Mouse (Mus musculus) intestine, postnatal 0 days (tissue): ENCODE results near the gene Adcy5. TPM values are rescaled to one million over a fixed set of nuclear protein-coding genes. Genes with fewer than 3 reads are reported as not detected.

ENCODE experiments used
- ATAC-seq: fragments of 200-750 bp; cut with Nextera tagmentation; 2 replicates; pipeline ENCODE4 v1.8.0; 2017; ENCODE audit warnings: mild to moderate bottlenecking, moderate TSS enrichment, moderate library complexity
- H3K27ac ChIP-seq: fragments of 300-500 bp; sonication (generic); 2 replicates; pipeline ENCODE4 v1.5.1; 2014; ENCODE audit warnings: mild to moderate bottlenecking, low read depth, low read length, moderate library complexity
- H3K27me3 ChIP-seq: fragments of 300-500 bp; sonication (generic); replicated peaks from 2 replicates; pipeline ENCODE4 v1.6.1; 2014; ENCODE audit warnings: low read length, mixed read lengths; ENCODE audit not compliant: control insufficient read depth, insufficient read depth
- H3K36me3 ChIP-seq: fragments of 300-500 bp; sonication (generic); 2 replicates; pipeline ENCODE4 v1.6.1; 2014; ENCODE audit warnings: mild to moderate bottlenecking, moderate library complexity; ENCODE audit not compliant: control insufficient read depth, insufficient read depth
- H3K4me1 ChIP-seq: fragments of 300-500 bp; sonication (generic); replicated peaks from 2 replicates; pipeline ENCODE4 v1.6.1; 2014; ENCODE audit warnings: antibody characterized with exemption, low read length, mixed read lengths; ENCODE audit not compliant: control insufficient read depth, insufficient read depth
- H3K4me2 ChIP-seq: fragments of 300-500 bp; sonication (generic); replicated peaks from 2 replicates; pipeline ENCODE4 v1.6.1; 2014; ENCODE audit warnings: low read depth, mild to moderate bottlenecking, moderate library complexity
- H3K4me3 ChIP-seq: fragments of 300-500 bp; sonication (generic); 2 replicates; pipeline ENCODE4 v1.5.1; 2014; ENCODE audit warnings: low read depth, low read length
- H3K9ac ChIP-seq: fragments of 300-500 bp; sonication (generic); 2 replicates; pipeline ENCODE4 v1.6.1; 2014; ENCODE audit warnings: mild to moderate bottlenecking, low read depth, low read length
- H3K9me3 ChIP-seq: fragments of 300-500 bp; sonication (generic); 2 replicates; pipeline ENCODE4 v1.6.1; 2016; ENCODE audit warnings: mixed run types; ENCODE audit not compliant: control insufficient read depth
- CTCF ChIP-seq: sonication (generic); IDR thresholded peaks from 2 replicates; pipeline ENCODE4 v1.5.1; 2016; ENCODE audit warnings: low read depth, mild to moderate bottlenecking, control low read depth, antibody characterized with exemption, moderate library complexity
- WGBS: fragments of 180-500 bp; shearing (Covaris S2); extraction: QIAGEN DNeasy Blood & Tissue Kit; methylation state at CpG from one replicate; pipeline ENCODE4 v1.1.7; 2014; 5-methylcytosine and 5-hydroxymethylcytosine counted together
- polyA plus RNA-seq: library from polyadenylated mRNA; unstranded; fragments of >200 nt; fragmentation: Nextera tagmentation; extraction: Ambion mirVana; gene quantifications from 2 replicates; pipeline ENCODE4 v1.2.1, GENCODE M21; 2015

Gene Adcy5
- polyA plus RNA-seq, 1 experiment from 2014 or later: 1.8 TPM

DNA sequence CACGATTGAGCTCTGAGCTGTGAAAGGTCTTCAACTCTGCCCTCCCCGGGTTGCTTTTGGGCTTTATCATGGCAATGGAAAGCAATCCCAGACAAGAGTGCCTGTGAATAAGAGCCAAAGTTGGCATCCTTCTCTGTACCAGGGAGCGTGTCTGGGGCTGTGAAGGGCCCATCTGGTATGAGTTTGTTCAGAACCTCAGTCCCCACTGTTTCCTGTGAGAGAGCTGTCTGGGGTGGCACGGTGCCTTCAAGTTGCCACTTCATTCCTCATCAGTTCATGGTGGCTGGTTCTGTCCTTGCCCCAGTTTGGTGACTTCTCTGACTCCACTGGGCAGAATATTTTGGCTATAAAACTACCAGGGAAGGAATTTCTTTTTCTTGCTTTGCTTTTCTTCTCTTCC is 33.4 kb downstream of the Adcy5 start:
- H3K36me3 ChIP-seq: no peaks in the 10 kb centered on the region
- no peak overlapping the region for H3K4me3 ChIP-seq
- H3K27ac ChIP-seq: no peak overlapping the region
- H3K4me2 ChIP-seq: no peak overlapping the region
- H3K9me3 ChIP-seq: no peaks in the 10 kb centered on the region
- no peak for TF ChIP-seq CTCF
- no peaks in the 10 kb centered on the region for H3K4me1 ChIP-seq
- ATAC-seq: no peak
- WGBS: 86% methylated on average over 4 of the region's 4 CpGs
- H3K27me3 ChIP-seq: no peaks in the 10 kb centered on the region
- no peak overlapping the region for H3K9ac ChIP-seq

DNA sequence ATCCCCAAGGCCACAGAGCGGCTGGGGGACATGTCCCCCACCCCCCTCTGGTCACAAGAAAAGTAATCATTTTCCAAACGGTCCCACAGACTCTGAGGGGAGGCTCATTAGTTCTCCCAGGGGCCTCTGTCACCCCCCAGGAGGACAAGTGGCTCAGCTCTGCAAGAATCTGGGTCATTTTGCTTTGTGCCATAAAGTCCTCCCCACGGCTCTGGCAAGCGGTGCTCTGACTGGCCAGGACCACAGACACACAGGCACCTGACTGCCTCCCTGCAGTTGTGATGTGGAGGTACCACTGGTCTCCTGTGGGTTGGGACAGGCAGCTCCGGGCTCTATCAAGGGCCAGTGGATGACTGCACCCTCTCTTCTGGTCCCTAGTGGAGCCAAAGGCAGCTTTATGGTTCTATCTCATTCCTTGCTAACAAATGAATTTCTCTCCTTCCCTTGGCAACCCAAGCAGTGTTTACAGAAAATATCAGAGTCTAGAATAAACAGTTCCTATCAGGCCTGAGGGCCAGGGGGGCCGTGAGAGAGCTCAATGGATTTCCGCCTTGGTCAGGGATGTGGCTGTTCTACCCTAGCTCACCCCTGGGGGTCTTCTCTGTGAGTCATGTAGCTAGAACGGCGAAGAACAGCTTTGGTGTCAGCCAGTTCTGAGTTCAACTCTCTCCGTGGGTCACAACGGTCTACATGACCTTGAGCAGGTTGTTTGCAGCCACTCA is 34.9 kb downstream of the Adcy5 start:
- WGBS: 32% methylated on average over 11 of the region's 11 CpGs
- H3K27me3 ChIP-seq: no peaks in the 10 kb centered on the region
- no peak overlapping the region for H3K27ac ChIP-seq
- H3K4me2 ChIP-seq: no peak overlapping the region
- H3K4me1 ChIP-seq: no peaks in the 10 kb centered on the region
- no peak for ATAC-seq
- TF ChIP-seq CTCF: peak; percentile 32
- H3K9ac ChIP-seq: no peak overlapping the region
- H3K36me3 ChIP-seq: no peaks in the 10 kb centered on the region
- H3K4me3 ChIP-seq: no peak overlapping the region
- no peaks in the 10 kb centered on the region for H3K9me3 ChIP-seq

DNA sequence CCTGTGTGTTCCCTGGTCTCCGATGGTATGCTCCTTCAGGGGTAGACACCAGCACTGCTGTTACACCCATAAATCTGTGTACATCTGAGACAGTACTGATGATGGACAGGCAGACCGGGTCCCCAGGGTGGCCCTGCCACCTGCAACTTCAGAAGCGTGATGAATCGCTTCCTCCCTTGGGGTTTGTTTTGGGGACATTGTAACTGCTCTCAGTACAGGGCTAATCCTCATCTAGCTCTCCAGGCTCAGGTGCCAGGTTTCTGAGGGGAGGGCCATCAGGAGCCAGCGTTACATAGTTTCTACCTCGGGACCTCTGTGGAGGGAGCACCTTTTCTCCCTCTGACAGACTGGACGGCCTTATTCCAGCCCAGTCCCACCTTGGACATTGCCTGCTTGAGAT is 36.1 kb downstream of the Adcy5 start:
- TF ChIP-seq CTCF: no peak
- Histone ChIP-seq H3K9me3 (no peaks in the 10 kb centered on the region), H3K9ac (no peak overlapping the region), H3K36me3 (no peaks in the 10 kb centered on the region), H3K4me3 (no peak overlapping the region), H3K4me1 (no peaks in the 10 kb centered on the region), H3K4me2 (no peak overlapping the region), H3K27me3 (no peaks in the 10 kb centered on the region), H3K27ac (no peak overlapping the region)
- ATAC-seq: no peak
- WGBS: 77% methylated on average over 7 of the region's 7 CpGs

DNA sequence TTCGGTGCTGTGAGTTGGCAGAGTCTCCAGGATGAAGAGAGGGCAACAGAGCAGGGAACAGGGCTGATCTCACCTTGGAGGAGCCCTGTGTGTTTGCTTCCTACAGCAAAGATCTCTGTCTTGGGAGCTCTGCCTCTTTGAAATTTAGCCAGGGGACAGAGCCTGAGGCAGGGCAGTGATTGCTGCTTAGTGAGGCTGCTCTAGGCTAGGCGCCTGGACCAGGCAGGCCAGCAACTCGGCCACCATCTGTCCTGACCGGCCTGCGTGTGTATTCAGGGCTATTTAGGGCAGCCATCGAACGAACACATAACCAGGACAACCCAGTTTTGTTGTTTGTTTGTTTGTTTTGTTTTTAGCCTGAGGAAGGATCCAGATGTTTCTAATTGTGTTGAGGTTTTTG is 36.6 kb downstream of the Adcy5 start:
- Histone ChIP-seq H3K9ac (no peak overlapping the region), H3K4me1 (no peaks in the 10 kb centered on the region), H3K27ac (no peak overlapping the region), H3K4me3 (no peak overlapping the region), H3K9me3 (no peaks in the 10 kb centered on the region), H3K27me3 (no peaks in the 10 kb centered on the region), H3K4me2 (no peak overlapping the region), H3K36me3 (no peaks in the 10 kb centered on the region)
- no peak for ATAC-seq
- 66% methylated on average over 7 of the region's 7 CpGs for WGBS
- TF ChIP-seq CTCF: no peak

DNA sequence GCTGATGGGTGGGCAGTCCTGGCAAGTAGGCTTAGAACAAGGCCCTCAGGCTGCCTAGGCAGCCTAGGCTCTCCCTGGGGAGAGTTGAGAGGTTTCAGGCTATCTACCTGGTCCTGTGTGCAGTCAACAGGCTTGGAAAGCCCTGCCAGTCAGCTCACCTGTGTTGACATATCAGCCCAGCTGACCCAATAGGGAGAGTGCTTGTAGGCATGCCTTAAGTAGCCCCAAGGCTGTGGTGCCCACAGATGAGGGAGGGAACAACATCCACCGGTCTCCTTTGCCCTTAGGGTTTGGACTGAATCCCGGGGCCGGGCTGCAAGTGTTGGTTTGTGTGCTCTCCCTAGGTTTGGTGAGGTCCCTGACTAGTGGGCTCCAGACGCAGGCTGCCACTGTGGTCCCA is 37.8 kb downstream of the Adcy5 start:
- no peaks in the 10 kb centered on the region for H3K27me3 ChIP-seq
- H3K36me3 ChIP-seq: no peaks in the 10 kb centered on the region
- 79% methylated on average over 4 of the region's 4 CpGs for WGBS
- no peak overlapping the region for H3K4me2 ChIP-seq
- H3K9ac ChIP-seq: no peak overlapping the region
- H3K4me3 ChIP-seq: no peak overlapping the region
- no peaks in the 10 kb centered on the region for H3K4me1 ChIP-seq
- TF ChIP-seq CTCF: no peak
- no peaks in the 10 kb centered on the region for H3K9me3 ChIP-seq
- no peak for ATAC-seq
- H3K27ac ChIP-seq: no peak overlapping the region

DNA sequence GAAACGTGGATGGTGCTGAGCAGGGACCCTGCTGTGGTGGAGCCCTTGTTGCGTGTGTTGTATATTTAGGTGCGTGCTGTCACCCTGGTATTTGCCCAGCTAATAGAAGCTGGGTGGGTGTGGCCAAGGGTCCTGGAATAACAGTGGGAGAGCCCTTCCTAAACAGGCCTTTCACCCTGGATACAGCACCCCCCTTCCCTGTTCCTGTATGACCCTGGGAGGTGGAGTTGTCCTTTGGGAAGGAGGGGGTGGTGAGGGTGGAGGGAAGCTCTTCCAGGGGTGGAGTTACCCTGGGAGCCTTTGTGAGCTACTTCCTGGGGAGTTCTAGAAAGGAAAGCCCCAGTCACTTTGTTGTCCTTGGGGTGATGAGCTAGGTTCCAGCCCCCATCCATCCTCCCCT is 38.7 kb downstream of the Adcy5 start:
- 49% methylated on average over 3 of the region's 3 CpGs for WGBS
- ATAC-seq: no peak
- Histone ChIP-seq H3K4me2 (no peak overlapping the region), H3K9ac (no peak overlapping the region), H3K9me3 (no peaks in the 10 kb centered on the region), H3K4me3 (no peak overlapping the region), H3K4me1 (no peaks in the 10 kb centered on the region), H3K27me3 (no peaks in the 10 kb centered on the region), H3K36me3 (no peaks in the 10 kb centered on the region), H3K27ac (no peak overlapping the region)
- TF ChIP-seq CTCF: no peak
